Mouse (Mus musculus) brain, embryonic 14.5 days (tissue): ENCODE measurements around the gene Gstt2.

Experiments used
- CTCF ChIP-seq: fragments of 200-500 bp; IDR thresholded peaks from 2 replicates; pipeline ENCODE4 v1.5.1; 2012; ENCODE audit warnings: inconsistent platforms, mild to moderate bottlenecking, moderate library complexity, borderline replicate concordance; ENCODE audit not compliant: insufficient read depth, insufficient read length; ENCODE audit errors: extremely low read depth
- POLR2A ChIP-seq: fragments of 200-500 bp; IDR thresholded peaks from 2 replicates; pipeline ENCODE4 v1.6.1; 2012; ENCODE audit warnings: mild to moderate bottlenecking, inconsistent platforms, borderline replicate concordance; ENCODE audit not compliant: poor library complexity, insufficient read depth, insufficient read length, severe bottlenecking; ENCODE audit errors: extremely low read depth

DNA sequence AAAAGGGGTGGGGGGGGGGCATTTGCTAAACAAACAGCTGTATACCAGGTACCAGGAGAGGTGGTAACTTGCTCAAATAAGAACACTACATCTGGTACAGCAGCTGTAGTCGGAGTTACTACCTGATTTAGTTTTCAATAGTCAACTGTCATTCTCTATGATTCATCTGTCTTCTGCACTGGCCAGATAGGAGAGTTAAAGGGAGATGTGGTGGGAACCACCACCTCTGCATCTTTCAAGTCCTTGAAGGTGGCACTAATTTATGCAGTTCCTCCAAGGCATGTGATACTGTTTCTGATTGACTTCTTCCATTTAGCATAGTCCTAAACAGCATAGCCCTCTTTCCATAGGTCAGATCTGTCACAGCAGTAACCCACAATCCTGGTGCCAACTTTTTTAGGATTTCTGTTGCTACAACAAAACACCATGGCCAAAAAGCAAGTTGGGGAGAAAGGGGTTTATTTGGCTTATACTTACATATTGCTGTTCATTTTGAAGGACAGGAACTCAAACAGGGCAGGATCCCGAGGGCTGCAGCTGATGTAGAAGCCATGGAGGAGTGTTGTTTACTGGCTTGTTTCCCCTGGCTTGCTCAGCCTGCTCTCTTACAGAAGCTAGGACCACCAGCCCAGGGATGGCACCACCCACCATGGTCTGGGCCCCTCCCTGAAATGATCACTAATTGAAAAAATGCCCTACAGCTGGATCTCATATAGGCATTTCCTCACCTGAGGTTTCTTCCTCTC lies 7.5 kb downstream of the Gstt2 start:
- TF ChIP-seq CTCF: no peak
- TF ChIP-seq POLR2A: no peak
